Mouse (Mus musculus) E14TG2a.4 (cell line): ENCODE measurements around the gene Tacc2.
A peak's percentile ranks its signal among the peaks of the same experiment; 100 is the strongest.
"Not testable (repeated sequence)": the region's sequence is repeated elsewhere in the genome, so short reads cannot be mapped to it uniquely, and the experiment has no call there.

Experiments
- H3K27me3 ChIP-seq: 2 replicates; pipeline ENCODE4 v1.6.1; 2014; ENCODE audit warnings: low read length, control low read depth; ENCODE audit not compliant: insufficient read depth
- H3K36me3 ChIP-seq: 2 replicates; pipeline ENCODE4 v1.6.1; 2014; ENCODE audit warnings: low read length, control low read depth; ENCODE audit not compliant: insufficient read depth
- H3K4me1 ChIP-seq: replicated peaks from 2 replicates; pipeline ENCODE4 v1.6.1; 2014; ENCODE audit warnings: low read depth, low read length, control low read depth
- H3K4me3 ChIP-seq: replicated peaks from 2 replicates; pipeline ENCODE4 v1.5.1; 2014; ENCODE audit warnings: mild to moderate bottlenecking, low read length
- H3K9me3 ChIP-seq: 2 replicates; pipeline ENCODE4 v1.6.1; 2014; ENCODE audit warnings: low read length, control low read depth
- CTCF ChIP-seq: conservative IDR thresholded peaks from 2 replicates; pipeline ENCODE4 v1.5.1; 2014; ENCODE audit warnings: low read length
- NANOG ChIP-seq: IDR thresholded peaks from 2 replicates; pipeline ENCODE4 v1.6.1; 2014; ENCODE audit warnings: borderline replicate concordance, low read length, mixed read lengths
- POU5F1 ChIP-seq: IDR thresholded peaks from 2 replicates; pipeline ENCODE4 v1.6.1; 2014; ENCODE audit warnings: low read length, borderline replicate concordance

Gene Tacc2

DNA sequence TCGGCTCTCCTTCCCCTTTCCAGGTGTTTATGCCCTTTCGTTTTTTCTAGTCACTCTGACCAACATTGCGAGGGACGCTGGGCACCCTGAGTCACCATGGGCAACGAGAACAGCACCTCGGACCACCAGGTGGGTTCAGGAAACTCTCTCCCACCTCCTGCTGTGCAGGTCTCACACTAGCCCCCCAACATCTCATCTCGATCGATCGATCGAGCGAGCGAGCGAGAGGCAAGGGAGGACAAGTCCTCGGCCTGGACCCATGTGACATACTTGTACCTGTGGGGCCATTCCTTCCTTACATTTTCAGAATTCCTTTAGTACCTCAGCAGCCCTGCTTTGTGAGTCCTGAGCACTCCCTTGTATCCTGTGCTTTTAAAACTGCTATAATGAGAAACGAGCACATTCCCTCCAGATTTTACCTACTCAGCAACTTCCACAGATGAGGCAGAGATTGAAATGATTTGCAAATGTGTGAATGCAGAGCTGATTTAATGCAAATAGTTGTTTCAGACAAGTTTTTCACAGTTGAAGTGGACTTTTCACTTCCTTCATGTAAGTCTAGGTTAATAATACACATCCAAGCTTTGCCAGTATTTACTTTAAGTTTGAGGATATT is at the start of gene Tacc2:
Gene Tacc2 (plus strand): TSS at position 51 of the 616 bp plus-strand sequence.
- peak within 1 kb of the TSS; percentile 7; the same call in 1 of the 2 replicates for H3K4me3 ChIP-seq
- TF ChIP-seq POU5F1 = no peak
- TF ChIP-seq CTCF = no peak
- no peak for TF ChIP-seq NANOG
- H3K4me1 ChIP-seq = peaks cover 31% of the 10 kb centered on the region
- H3K36me3 ChIP-seq = no peaks in the 10 kb centered on the region
- H3K27me3 ChIP-seq = peaks cover 13% of the 10 kb centered on the region
- H3K9me3 ChIP-seq = no peaks in the 10 kb centered on the region

DNA sequence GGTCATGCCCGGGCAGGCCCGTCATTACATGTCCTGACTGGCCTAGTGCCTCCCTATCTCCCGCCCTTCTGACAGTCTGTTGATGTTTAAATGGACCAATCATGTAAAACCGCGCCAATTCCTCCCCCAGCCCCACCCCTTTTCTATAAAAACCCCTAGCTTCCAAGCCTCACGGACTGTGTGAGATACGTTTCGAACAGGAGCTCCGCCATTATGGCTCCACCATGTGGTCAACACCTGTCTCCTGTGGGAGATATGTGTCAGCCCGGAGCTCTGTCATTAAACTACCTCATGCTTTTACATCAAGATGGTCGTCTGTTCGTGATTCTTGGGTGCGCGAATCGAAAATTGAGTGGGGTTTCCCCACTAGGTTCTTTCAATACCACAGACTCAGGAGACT is 46.1 kb upstream of the Tacc2 start:
- not testable (repeated sequence) for H3K27me3 ChIP-seq, H3K9me3 ChIP-seq, H3K4me3 ChIP-seq
- H3K36me3 ChIP-seq = peaks cover 57% of the 10 kb centered on the region
- peaks cover 29% of the 10 kb centered on the region for H3K4me1 ChIP-seq

DNA sequence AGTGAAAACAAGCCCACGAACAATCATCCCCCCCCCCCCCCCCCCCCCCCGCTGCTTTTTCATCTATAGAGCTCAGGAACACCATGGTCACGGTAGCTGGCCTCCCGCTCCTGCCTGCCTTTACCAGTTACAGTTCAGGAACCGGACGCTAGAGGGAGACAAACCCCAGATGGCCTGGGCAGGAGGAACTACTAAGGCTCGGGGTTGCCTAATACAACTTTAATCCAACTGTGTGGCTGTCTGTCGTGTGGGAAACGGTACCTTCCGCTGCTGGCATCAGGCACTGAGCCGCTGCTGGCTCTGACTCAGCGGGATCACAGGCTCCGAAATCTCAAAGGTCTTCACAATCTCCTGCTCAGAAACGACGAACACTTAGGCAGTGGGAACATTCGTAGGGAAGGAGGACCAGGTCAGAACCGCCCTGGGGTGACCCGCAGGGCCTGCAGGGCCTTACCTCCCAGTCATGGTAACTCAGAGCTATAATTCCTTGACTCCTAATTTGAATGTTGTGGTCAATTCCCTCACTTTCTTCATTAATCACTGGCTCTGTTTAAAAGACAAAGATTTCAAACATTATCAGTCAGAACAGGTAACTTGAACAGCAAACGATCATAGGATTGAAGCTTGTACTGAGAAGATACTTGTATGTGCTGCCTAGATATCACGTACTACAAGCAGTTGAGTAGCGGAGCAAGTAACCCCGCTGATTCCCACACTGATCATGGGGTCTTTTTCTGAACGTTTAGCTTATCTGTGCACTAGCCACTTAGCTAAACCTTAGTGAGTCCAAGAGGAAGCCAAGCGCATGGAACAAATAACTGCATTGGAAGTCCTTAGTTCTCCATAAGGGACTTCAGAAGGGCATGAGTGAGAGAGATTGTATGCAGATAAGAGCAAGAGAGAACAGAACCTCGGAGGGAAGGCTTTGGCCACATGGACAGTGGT is 43.6 kb upstream of the Tacc2 start:
- Histone ChIP-seq H3K4me1 (peaks cover 29% of the 10 kb centered on the region), H3K27me3 (no peaks in the 10 kb centered on the region), H3K9me3 (no peaks in the 10 kb centered on the region; the same call in 1 of the 2 replicates), H3K36me3 (peaks cover 82% of the 10 kb centered on the region), H3K4me3 (peak overlapping the region; percentile 49)
- peak; percentile 84 for TF ChIP-seq CTCF
- TF ChIP-seq POU5F1 = no peak

DNA sequence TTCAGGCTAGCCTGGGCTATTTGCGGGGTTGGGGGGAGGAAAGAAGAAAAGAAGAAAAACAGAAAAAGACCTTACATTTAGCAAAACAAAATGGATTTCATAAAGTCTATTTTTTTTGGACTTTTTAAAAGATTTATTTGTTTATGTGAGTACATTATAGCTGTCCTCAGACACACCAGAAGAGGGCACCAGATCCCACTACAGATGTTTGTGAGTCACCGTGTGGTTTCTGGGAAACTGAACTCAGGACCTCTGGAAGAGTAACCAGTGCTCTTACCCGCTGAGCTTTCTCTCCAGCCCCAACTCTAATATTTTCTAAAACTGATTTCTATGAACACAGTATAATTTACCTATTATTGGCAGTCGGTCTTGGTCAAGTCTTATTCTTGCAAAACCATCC is 42.1 kb upstream of the Tacc2 start:
- TF ChIP-seq NANOG = no peak
- TF ChIP-seq POU5F1 = no peak
- TF ChIP-seq CTCF = no peak; the same call in 1 of the 2 replicates
- Histone ChIP-seq H3K4me1 (peaks cover 27% of the 10 kb centered on the region), H3K27me3 (no peaks in the 10 kb centered on the region)

DNA sequence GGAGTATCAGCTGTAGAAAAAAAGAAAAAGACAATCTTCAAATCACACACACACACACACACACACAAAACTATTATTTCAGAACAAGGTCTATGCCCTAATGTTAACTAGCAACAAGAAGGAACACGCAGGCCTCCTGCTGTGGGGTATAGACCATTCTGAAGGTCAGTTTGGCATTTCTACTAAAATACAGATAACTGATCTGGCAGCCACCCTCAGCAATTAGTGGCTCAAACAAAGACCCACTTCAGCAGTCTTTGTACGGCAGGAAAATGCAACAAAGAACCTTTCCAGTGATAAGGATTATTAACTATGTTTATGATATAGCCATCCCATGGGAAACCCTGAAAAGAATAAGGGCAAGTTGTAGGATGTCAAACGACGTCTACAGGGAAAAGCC is 40.2 kb upstream of the Tacc2 start:
- H3K4me3 ChIP-seq = no peak overlapping the region
- TF ChIP-seq CTCF (no peak), NANOG (no peak), POU5F1 (no peak)
- H3K36me3 ChIP-seq = peaks cover 95% of the 10 kb centered on the region

More for the DNA sequence above, 42.1 kb upstream of the Tacc2 start:
- Histone ChIP-seq H3K4me3 (no peak overlapping the region), H3K9me3 (no peaks in the 10 kb centered on the region), H3K36me3 (peaks cover 86% of the 10 kb centered on the region)

DNA sequence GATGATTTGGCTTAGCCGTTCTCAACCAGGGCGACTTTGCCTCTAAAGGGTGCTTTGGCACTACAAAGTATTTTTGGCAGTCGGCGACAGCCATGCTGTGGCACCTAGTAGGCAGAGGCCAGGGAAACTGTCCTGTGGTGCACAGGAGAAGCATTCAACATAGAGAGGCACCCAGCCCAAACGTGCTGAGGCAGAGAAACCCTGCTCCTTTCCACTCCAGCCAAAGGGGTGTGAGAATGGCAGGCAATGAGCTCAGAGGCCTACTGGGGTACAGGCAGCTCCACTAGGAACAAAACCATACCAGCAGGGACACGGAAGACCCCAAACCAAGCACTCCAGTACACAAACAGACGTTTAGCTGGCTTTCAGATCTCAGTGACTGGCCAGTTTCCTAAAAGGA is 37.1 kb upstream of the Tacc2 start:
- Histone ChIP-seq H3K4me3 (no peak overlapping the region), H3K9me3 (no peaks in the 10 kb centered on the region), H3K36me3 (peaks cover 99% of the 10 kb centered on the region), H3K27me3 (no peaks in the 10 kb centered on the region), H3K4me1 (peaks cover 49% of the 10 kb centered on the region)
- TF ChIP-seq POU5F1 (no peak), CTCF (no peak), NANOG (no peak)

More for the DNA sequence above, 40.2 kb upstream of the Tacc2 start:
- Histone ChIP-seq H3K27me3 (no peaks in the 10 kb centered on the region), H3K9me3 (no peaks in the 10 kb centered on the region), H3K4me1 (peaks cover 37% of the 10 kb centered on the region)

DNA sequence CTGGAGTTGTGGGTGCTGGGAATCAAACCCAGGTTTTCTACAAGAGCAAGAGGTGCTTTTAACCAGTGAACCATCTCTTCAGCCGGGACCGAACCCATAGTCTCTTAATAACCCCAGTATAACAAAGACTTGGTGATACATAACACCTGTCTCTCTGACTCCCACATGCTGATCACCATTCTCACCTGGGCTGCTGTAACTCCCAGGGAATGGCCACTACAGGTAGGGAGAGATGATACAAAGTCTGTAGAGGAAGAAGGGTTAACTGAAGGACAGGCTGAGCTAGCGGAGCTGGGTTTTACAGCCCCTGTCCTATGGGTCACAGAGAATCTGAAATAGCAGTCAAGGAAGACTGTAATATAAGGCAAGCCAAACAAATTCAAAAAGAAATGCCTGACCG is 34.1 kb upstream of the Tacc2 start:
- no peaks in the 10 kb centered on the region for H3K9me3 ChIP-seq

DNA sequence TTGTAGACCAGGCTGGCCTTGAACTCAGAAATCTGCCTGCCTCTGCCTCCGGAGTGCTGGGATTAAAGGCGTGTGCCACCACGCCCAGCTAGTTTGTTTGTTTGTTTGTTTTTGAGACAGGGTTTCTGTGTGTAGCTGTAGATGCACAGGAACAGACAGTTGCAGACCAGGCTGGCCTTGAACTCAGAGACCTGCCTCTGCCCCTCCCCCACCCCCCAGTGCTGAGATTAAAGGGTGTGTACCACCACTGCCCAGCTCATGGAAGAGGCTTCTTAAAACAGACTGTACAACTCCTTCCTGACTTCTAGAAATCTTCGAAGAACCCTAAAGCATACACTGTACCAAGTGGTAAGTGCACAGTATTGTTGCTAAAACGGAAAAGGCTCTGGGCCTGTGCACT is 31.8 kb upstream of the Tacc2 start:
- Histone ChIP-seq H3K4me3 (peak overlapping the region; percentile 91), H3K9me3 (no peaks in the 10 kb centered on the region), H3K4me1 (peaks cover 60% of the 10 kb centered on the region), H3K27me3 (no peaks in the 10 kb centered on the region), H3K36me3 (peaks cover 55% of the 10 kb centered on the region)
- no peak for TF ChIP-seq NANOG
- no peak for TF ChIP-seq POU5F1
- no peak for TF ChIP-seq CTCF

More for the DNA sequence above, 34.1 kb upstream of the Tacc2 start:
- TF ChIP-seq CTCF = no peak
- TF ChIP-seq NANOG = no peak
- TF ChIP-seq POU5F1 = no peak
- Histone ChIP-seq H3K4me1 (peaks cover 66% of the 10 kb centered on the region), H3K4me3 (no peak overlapping the region), H3K36me3 (peaks cover 77% of the 10 kb centered on the region), H3K27me3 (no peaks in the 10 kb centered on the region)

DNA sequence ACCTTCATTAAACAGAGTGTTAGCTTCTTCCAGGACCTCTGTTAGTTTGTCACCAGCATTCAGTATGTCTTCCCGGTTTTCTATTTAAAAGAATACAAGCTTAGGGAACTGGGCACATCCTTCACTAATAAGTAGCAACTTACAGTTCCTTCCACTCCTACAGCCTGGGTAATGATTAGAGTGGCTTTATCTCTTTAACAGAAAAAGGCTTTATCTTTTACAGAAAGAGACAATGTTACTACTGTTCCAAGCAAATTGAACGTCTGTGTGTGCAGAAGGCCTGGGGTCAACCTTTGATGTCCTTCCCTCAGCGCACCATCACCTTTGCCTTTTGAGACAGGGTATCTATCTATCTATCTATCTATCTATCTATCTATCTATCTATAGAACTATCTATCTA is 31.3 kb upstream of the Tacc2 start:
- Histone ChIP-seq H3K27me3 (no peaks in the 10 kb centered on the region), H3K9me3 (no peaks in the 10 kb centered on the region), H3K4me1 (peaks cover 58% of the 10 kb centered on the region), H3K4me3 (peak overlapping the region; percentile 91), H3K36me3 (peaks cover 51% of the 10 kb centered on the region)
- no peak for TF ChIP-seq POU5F1
- TF ChIP-seq NANOG = no peak
- TF ChIP-seq CTCF = no peak
